In the genomic region with DNA sequence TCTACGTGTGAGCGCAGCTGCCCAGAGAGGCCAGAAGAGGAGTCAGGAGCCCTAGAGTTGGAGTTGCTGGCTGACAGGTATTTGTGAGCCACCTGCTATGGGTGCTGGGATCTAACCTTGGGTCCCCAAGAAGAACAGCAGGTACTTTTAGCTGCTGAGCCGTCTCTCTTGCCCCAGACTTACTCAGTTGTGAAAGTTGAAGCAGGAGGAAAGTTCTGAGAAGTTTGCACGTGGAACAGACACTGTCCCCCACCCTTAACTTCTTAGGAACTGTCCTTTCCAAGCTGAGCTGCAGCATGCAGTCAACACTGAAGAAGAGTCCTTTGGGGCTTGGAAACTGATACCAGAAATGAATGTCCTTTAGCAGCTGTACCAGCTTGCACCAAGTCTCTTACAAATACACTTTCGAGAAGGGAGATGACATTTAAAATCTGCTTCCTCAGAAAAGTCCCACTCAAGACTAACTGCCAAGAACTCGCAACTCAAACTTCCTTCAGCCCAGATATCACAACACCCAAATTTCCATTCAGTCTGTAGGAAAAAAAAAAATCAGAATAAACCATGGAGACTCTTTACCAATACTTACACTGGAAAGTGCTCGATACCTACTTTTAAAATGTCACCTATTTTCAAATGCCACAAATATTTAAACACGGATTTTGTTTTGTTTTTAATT, we compare ENCODE assay signal across 12 mouse cellular contexts. TPM values are rescaled to one million over a fixed set of nuclear protein-coding genes. Genes with fewer than 3 reads are reported as not detected.
A peak's percentile ranks its signal among the peaks of the same experiment; 100 is the strongest.
DNase-seq lines count a peak whose midpoint lies in the region; ATAC-seq and TF ChIP-seq lines count a peak whose summit lies in the region.
"Had no signal": no experiment of that assay in that cellular context is flagged by ENCODE, and none has a peak within 500 bp of the region (broad histone marks: within the 10 kb centered on the region; RNA-seq: fewer than 3 reads in every experiment).

No protein-coding gene starts in this region.

- H3K27ac ChIP-seq in forebrain, embryonic 14.5 days (ENCODE audit: low read depth, low read length), result no peak overlapping the region
- H3K27ac ChIP-seq in forebrain, embryonic 11.5 days (ENCODE audit: low read depth, low read length), result no peak overlapping the region
- H3K27ac ChIP-seq in intestine, postnatal 0 days (ENCODE audit: low read depth, low read length), result peak overlapping the region; percentile 78; the same call in 1 of the 2 replicates
- no peak overlapping the region for H3K27ac ChIP-seq in intestine, embryonic 15.5 days
- H3K27ac ChIP-seq: lung, embryonic 15.5 days had no signal

- no peaks in the 10 kb centered on the region for H3K27me3 ChIP-seq in forebrain, embryonic 14.5 days (replicated peaks; ENCODE audit: control insufficient read depth, insufficient read depth, low read length)
- no peaks in the 10 kb centered on the region for H3K27me3 ChIP-seq in forebrain, embryonic 11.5 days (ENCODE audit: control insufficient read depth, insufficient read depth, low read length)
- no peaks in the 10 kb centered on the region for H3K27me3 ChIP-seq in intestine, postnatal 0 days (replicated peaks; ENCODE audit: control insufficient read depth, insufficient read depth, low read length)
- H3K27me3 ChIP-seq in intestine, embryonic 15.5 days (replicated peaks), result no peaks in the 10 kb centered on the region
- H3K27me3 ChIP-seq: lung, embryonic 15.5 days had no signal

- 0 out of 2 replicates have a peak, but pooled peaks cover 8% of the 10 kb centered on the region for H3K36me3 ChIP-seq in forebrain, embryonic 14.5 days (ENCODE audit: control insufficient read depth, insufficient read depth, low read length)
- H3K36me3 ChIP-seq in forebrain, embryonic 11.5 days (ENCODE audit: control insufficient read depth, insufficient read depth, low read length), result no peaks in the 10 kb centered on the region
- H3K36me3 ChIP-seq in intestine, postnatal 0 days (ENCODE audit: control insufficient read depth, insufficient read depth), result no peaks in the 10 kb centered on the region
- H3K36me3 ChIP-seq in intestine, embryonic 15.5 days, result no peaks in the 10 kb centered on the region
- H3K36me3 ChIP-seq: lung, embryonic 15.5 days had no signal

- TF ChIP-seq CTCF in intestine, postnatal 0 days (IDR thresholded peaks at IDR 0.05; ENCODE audit: low read depth), result no peak

- WGBS in forebrain, embryonic 14.5 days, result 94% methylated on average over 8 of the region's 8 CpGs
- 91% methylated on average over 8 of the region's 8 CpGs for WGBS in forebrain, embryonic 11.5 days
- WGBS in intestine, postnatal 0 days, result 86% methylated on average over 8 of the region's 8 CpGs
- WGBS in intestine, embryonic 15.5 days, result 85% methylated on average over 8 of the region's 8 CpGs

- H3K9me3 ChIP-seq in forebrain, embryonic 14.5 days (replicated peaks; ENCODE audit: control insufficient read depth, low read length), result no peaks in the 10 kb centered on the region
- H3K9me3 ChIP-seq in forebrain, embryonic 11.5 days (ENCODE audit: control insufficient read depth, low read length), result no peaks in the 10 kb centered on the region
- no peaks in the 10 kb centered on the region for H3K9me3 ChIP-seq in intestine, postnatal 0 days (ENCODE audit: control insufficient read depth)
- no peaks in the 10 kb centered on the region for H3K9me3 ChIP-seq in intestine, embryonic 15.5 days
- H3K9me3 ChIP-seq: lung, embryonic 15.5 days had no signal

- H3K4me2 ChIP-seq in forebrain, embryonic 14.5 days (ENCODE audit: low read length), result 0 out of 2 replicates have a peak overlapping the region, but pooled peaks have one; percentile 69
- H3K4me2 ChIP-seq in forebrain, embryonic 11.5 days (ENCODE audit: low read depth, low read length, severe bottlenecking), result no peak overlapping the region
- no peak overlapping the region for H3K4me2 ChIP-seq in intestine, postnatal 0 days (replicated peaks; ENCODE audit: low read depth)
- H3K4me2 ChIP-seq in intestine, embryonic 15.5 days (replicated peaks), result no peak overlapping the region

- H3K4me3 ChIP-seq in forebrain, embryonic 14.5 days (ENCODE audit: low read depth, low read length), result no peak overlapping the region
- H3K4me3 ChIP-seq in forebrain, embryonic 11.5 days (ENCODE audit: low read depth, low read length), result no peak overlapping the region
- H3K4me3 ChIP-seq in intestine, postnatal 0 days (ENCODE audit: low read depth, low read length), result no peak overlapping the region
- H3K4me3 ChIP-seq in intestine, embryonic 15.5 days (replicated peaks), result no peak overlapping the region

- no peak for DNase-seq in forebrain, embryonic 14.5 days (ENCODE audit: low spot score)
- DNase-seq in forebrain, embryonic 11.5 days (ENCODE audit: low spot score), result no peak
- peak; percentile 32 for DNase-seq in CD4-positive helper T cell, adult 2 months (ENCODE audit: low read depth, low spot score)
- peak; percentile 67 for DNase-seq in induced T-regulatory cell, adult 2 months (ENCODE audit: low read depth)
- DNase-seq in urinary bladder, postnatal 14 days (ENCODE audit: low spot score), result no peak
- DNase-seq in embryo, embryonic 9.5 days (ENCODE audit: extremely low spot score), result no peak
- DNase-seq: adrenal gland, adult 2 months; cerebellum, adult 2 months; gastrocnemius, postnatal 10 days had no signal

- H3K4me1 ChIP-seq in forebrain, embryonic 14.5 days (ENCODE audit: control insufficient read depth, insufficient read depth, low read length), result peaks cover 32% of the 10 kb centered on the region
- H3K4me1 ChIP-seq in forebrain, embryonic 11.5 days (replicated peaks; ENCODE audit: control insufficient read depth, insufficient read depth, low read length), result peaks cover 5% of the 10 kb centered on the region; the same call in 1 of the 2 replicates
- peaks cover 22% of the 10 kb centered on the region for H3K4me1 ChIP-seq in intestine, postnatal 0 days (replicated peaks; ENCODE audit: control insufficient read depth, insufficient read depth, low read length)
- peaks cover 15% of the 10 kb centered on the region for H3K4me1 ChIP-seq in intestine, embryonic 15.5 days (replicated peaks)

- ATAC-seq in forebrain, embryonic 14.5 days, result no peak
- no peak for ATAC-seq in forebrain, embryonic 11.5 days (replicated peaks; ENCODE audit: low FRiP score)
- ATAC-seq in intestine, postnatal 0 days, result no peak
- no peak for ATAC-seq in intestine, embryonic 15.5 days

- no peak overlapping the region for H3K9ac ChIP-seq in forebrain, embryonic 14.5 days (ENCODE audit: low read length)
- H3K9ac ChIP-seq in forebrain, embryonic 11.5 days (ENCODE audit: low read length), result no peak overlapping the region
- H3K9ac ChIP-seq in intestine, postnatal 0 days (ENCODE audit: low read depth, low read length), result no peak overlapping the region
- H3K9ac ChIP-seq in intestine, embryonic 15.5 days, result no peak overlapping the region
- H3K9ac ChIP-seq: lung, embryonic 15.5 days had no signal

RNA-seq across cellular contexts. Expression of a gene that starts 2.1 kb away (rescaled TPM):
- polyA plus RNA-seq in forebrain, embryonic 14.5 days (2014; fragmentation: Nextera tagmentation; extraction: Ambion mirVana), result 15.3 and 22.4 TPM in 2 replicates
- 44.1 and 51.7 TPM in 2 replicates for polyA plus RNA-seq in forebrain, embryonic 11.5 days (2014; fragmentation: Nextera tagmentation; extraction: Ambion mirVana)
- 16.2 and 18.9 TPM in 2 replicates for polyA plus RNA-seq in intestine, postnatal 0 days (2015; fragmentation: Nextera tagmentation; extraction: Ambion mirVana)
- polyA plus RNA-seq in intestine, embryonic 15.5 days (2015; fragmentation: Nextera tagmentation; extraction: Ambion mirVana), result 20.5 and 20.6 TPM in 2 replicates

RNA-seq across cellular contexts. Expression of a gene that starts 28.5 kb away (rescaled TPM):
- 357 and 434 TPM in 2 replicates for polyA plus RNA-seq in forebrain, embryonic 14.5 days (2014; fragmentation: Nextera tagmentation; extraction: Ambion mirVana)
- polyA plus RNA-seq in forebrain, embryonic 11.5 days (2014; fragmentation: Nextera tagmentation; extraction: Ambion mirVana), result 624 and 676 TPM in 2 replicates
- 712 and 778 TPM in 2 replicates for polyA plus RNA-seq in intestine, postnatal 0 days (2015; fragmentation: Nextera tagmentation; extraction: Ambion mirVana)
- polyA plus RNA-seq in intestine, embryonic 15.5 days (2015; fragmentation: Nextera tagmentation; extraction: Ambion mirVana), result 830 and 881 TPM in 2 replicates

RNA-seq across cellular contexts. Expression of a gene that starts 57.9 kb away (rescaled TPM):
- 9.8 and 10.2 TPM in 2 replicates for polyA plus RNA-seq in forebrain, embryonic 14.5 days (2014; fragmentation: Nextera tagmentation; extraction: Ambion mirVana)
- polyA plus RNA-seq in forebrain, embryonic 11.5 days (2014; fragmentation: Nextera tagmentation; extraction: Ambion mirVana), result 9.1 and 11.1 TPM in 2 replicates
- polyA plus RNA-seq in intestine, postnatal 0 days (2015; fragmentation: Nextera tagmentation; extraction: Ambion mirVana), result 14.9 and 17.2 TPM in 2 replicates
- polyA plus RNA-seq in intestine, embryonic 15.5 days (2015; fragmentation: Nextera tagmentation; extraction: Ambion mirVana), result 7.2 and 8.2 TPM in 2 replicates

Comparison
In these comparisons a context has a peak if more than half of its experiments do, and no peak if none do; other contexts are left out.
1. DNase-seq: peak in CD4-positive helper T cell, adult 2 months (single experiment) and induced T-regulatory cell, adult 2 months (single experiment); none in forebrain, embryonic 14.5 days (single experiment), forebrain, embryonic 11.5 days (single experiment), urinary bladder, postnatal 14 days (single experiment) and embryo, embryonic 9.5 days (single experiment).